Mouse (Mus musculus): ENCODE measurements around the gene Trp73. TPM values are rescaled to one million over a fixed set of nuclear protein-coding genes. Genes with fewer than 3 reads are reported as not detected.
A peak's percentile ranks its signal among the peaks of the same experiment; 100 is the strongest.

Gene Trp73
- polyA plus RNA-seq, 1 experiment from 2014 or later, result 0.09 TPM

DNA sequence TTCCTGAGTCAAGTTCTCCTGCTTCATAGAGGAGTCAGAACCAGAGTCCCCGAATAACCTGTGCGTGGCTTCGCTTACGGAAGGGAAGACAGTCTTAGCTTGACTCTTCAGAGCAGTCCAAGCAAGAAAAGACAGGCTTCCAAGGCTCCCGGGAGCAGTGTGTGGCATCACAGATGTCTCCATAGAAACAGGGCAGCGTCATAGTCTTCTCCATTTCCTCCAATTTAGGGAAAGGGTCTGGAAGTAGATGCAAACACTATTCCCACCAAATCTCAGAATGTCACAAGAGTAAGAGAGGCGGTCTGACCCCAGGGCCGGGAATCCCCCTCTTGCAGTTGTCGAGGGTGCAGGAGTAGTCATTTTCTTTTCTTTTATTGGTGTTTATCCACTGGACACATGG lies 97.4 kb downstream of the Trp73 start, which contains the start of gene Ccdc27:
TSS of gene Ccdc27 (minus strand) at position 101 of the 400 bp plus-strand sequence.
- Histone ChIP-seq H3K9me3 (no peaks in the 10 kb centered on the region), H3K27me3 (ENCODE audit: insufficient read depth, poor library complexity, severe bottlenecking) (peaks cover 12% of the 10 kb centered on the region; the same call in 1 of the 2 replicates), H3K36me3 (no peaks in the 10 kb centered on the region), H3K4me1 (no peaks in the 10 kb centered on the region), H3K4me3 (no peak within 1 kb of the TSS), H3K27ac (no peak within 1 kb of the TSS)
- DNase-seq (ENCODE audit: low spot score), result no peak
- WGBS, result 84% methylated on average over 9 of the region's 9 CpGs

DNA sequence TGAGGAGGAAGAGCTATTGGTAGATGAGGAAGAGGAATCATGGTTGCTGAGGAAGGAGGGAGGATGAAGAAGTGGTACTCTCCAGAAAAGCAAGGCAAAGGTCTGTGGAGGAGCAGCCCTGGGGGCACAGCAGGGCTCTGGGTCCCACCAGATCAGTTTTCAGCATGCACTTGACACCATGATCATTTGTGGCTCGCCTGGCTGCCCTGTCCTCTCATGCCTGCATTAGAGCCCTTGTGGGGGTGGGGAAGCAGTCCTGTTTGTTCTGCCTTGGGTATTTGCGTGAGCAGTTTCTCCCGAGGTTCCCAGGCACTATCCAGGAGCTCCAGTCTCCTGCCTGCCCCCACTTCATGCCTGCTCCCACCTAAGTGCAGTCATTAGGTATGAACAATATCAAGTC lies 102.9 kb downstream of the Trp73 start:
- Histone ChIP-seq H3K4me3 (no peak overlapping the region), H3K9me3 (no peaks in the 10 kb centered on the region), H3K36me3 (no peaks in the 10 kb centered on the region), H3K27ac (no peak overlapping the region), H3K27me3 (ENCODE audit: insufficient read depth, poor library complexity, severe bottlenecking) (peaks cover 39% of the 10 kb centered on the region), H3K4me1 (peaks cover 5% of the 10 kb centered on the region; the same call in 1 of the 2 replicates)
- no peak for DNase-seq (ENCODE audit: low spot score)
- 51% methylated on average over 3 of the region's 3 CpGs for WGBS

DNA sequence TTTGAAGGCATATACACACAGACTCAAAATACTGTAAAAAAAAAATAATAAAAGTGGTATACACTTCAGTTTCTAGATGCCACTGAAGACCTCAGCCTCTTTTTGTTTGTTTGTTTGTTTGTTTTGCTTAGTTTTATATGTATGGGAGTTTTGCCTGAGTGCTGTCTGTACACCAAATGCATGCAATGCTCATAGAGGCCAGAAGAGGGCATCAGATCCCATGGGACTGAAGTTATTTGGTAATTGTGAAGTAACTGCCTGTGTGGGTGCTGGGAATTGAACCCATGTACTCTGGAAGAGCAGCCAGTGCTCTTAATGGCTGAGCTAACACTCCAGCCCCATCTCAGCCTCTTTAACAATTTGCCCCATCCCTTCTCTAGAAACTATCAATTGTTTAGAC lies 111.4 kb downstream of the Trp73 start:
- DNase-seq (ENCODE audit: low spot score), result no peak
- Histone ChIP-seq H3K27ac (no peak overlapping the region), H3K36me3 (no peaks in the 10 kb centered on the region), H3K9me3 (no peaks in the 10 kb centered on the region), H3K27me3 (ENCODE audit: insufficient read depth, poor library complexity, severe bottlenecking) (peaks cover 32% of the 10 kb centered on the region), H3K4me1 (peaks cover 35% of the 10 kb centered on the region), H3K4me3 (no peak overlapping the region)

DNA sequence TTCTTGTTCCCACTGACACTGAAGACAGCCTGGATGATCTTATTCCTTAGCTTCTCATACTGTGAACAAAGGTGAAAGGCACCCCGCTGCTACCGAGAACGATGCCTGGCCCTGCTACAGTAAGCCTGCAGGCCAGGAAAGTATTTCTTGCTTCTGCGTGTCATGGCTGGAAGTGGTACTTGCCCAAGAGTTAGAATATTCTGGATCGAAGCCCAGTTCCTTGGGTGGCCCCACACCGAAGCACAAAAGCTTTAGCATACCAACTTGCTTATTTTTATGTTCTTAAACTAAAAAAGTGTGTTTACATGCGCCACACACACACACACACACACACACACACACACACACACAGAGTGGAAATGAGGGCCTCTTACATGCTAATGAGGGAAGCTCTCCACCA lies 111.9 kb downstream of the Trp73 start:
- Histone ChIP-seq H3K4me3 (no peak overlapping the region), H3K27me3 (ENCODE audit: insufficient read depth, poor library complexity, severe bottlenecking) (peaks cover 32% of the 10 kb centered on the region), H3K36me3 (no peaks in the 10 kb centered on the region), H3K27ac (no peak overlapping the region), H3K4me1 (peaks cover 39% of the 10 kb centered on the region), H3K9me3 (no peaks in the 10 kb centered on the region)
- no peak for DNase-seq (ENCODE audit: low spot score)
- 79% methylated on average over 7 of the region's 7 CpGs for WGBS

DNA sequence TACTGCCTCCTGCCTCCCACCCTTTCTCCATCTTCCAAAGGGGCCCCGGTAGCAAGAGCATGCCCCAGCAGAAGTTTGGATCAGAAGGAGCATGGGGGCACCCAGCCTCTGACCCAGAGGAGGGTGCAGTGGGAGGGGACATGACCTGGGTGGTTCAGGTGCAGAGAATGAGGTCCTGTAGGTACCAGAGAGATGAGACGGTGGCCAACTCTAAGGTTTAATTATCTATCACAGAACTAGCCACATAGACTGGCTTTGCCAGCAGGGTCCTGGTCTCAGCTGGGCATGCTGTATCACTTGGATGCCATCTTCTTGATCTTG lies 113.6 kb downstream of the Trp73 start:
- peaks cover 32% of the 10 kb centered on the region for H3K27me3 ChIP-seq (ENCODE audit: insufficient read depth, poor library complexity, severe bottlenecking)
- DNase-seq (ENCODE audit: low spot score), result no peak
- H3K36me3 ChIP-seq, result peaks cover 16% of the 10 kb centered on the region
- peaks cover 47% of the 10 kb centered on the region for H3K4me1 ChIP-seq
- no peaks in the 10 kb centered on the region for H3K9me3 ChIP-seq
- H3K4me3 ChIP-seq, result peak overlapping the region; percentile 68
- 28% methylated on average over 2 of the region's 2 CpGs for WGBS
- H3K27ac ChIP-seq, result peak overlapping the region; percentile 85; the same call in 1 of the 2 replicates

DNA sequence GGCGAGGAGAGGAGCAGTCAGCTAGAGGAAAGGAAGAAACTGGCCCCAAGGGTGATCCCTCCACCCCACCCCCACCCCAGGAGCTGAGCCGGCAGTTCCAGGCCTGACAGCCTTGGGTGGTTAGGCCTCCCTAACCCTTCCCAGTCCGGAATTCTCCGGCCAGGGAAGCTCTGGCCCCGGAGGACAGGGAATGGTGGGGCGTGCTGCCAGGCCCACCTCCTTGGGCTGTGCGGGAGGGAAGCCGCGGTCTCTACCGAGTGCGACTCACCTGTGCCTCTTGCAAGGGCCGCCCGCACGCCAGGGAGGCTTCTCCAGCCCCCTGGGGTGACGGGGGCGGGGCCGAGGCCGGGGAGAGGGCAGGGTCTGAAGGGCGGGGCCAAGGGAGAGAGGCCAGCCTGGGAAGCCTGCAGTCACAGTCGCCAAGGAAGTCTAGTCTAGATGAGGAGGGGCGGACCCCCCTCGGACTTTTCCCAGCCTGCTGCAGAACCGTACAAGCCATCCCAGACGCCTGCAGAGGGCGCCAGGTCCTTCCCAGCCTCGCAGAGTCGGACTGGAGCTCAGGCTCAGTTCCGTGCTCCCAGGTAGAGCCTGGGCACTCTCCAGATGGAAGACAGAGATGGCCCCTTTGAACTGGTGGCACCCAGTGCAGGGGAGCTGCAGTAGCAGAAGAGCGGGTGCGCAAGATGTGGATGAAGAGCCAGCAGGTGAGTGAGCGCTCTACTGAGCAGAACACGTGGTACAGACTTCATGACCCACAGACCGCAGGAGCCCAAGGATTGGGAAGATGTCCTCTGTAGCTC lies 114.2 kb downstream of the Trp73 start, which contains the start of gene Smim1:
TSS of gene Smim1 (minus strand) at position 590 of the 800 bp plus-strand sequence.
- Histone ChIP-seq H3K4me1 (peaks cover 47% of the 10 kb centered on the region), H3K27ac (peak within 1 kb of the TSS; percentile 85), H3K36me3 (peaks cover 22% of the 10 kb centered on the region), H3K4me3 (peak within 1 kb of the TSS; percentile 68), H3K27me3 (ENCODE audit: insufficient read depth, poor library complexity, severe bottlenecking) (peaks cover 30% of the 10 kb centered on the region), H3K9me3 (no peaks in the 10 kb centered on the region)
- peak; percentile 95 for DNase-seq (ENCODE audit: low spot score)
- 3% methylated on average over 33 of the region's 33 CpGs for WGBS

DNA sequence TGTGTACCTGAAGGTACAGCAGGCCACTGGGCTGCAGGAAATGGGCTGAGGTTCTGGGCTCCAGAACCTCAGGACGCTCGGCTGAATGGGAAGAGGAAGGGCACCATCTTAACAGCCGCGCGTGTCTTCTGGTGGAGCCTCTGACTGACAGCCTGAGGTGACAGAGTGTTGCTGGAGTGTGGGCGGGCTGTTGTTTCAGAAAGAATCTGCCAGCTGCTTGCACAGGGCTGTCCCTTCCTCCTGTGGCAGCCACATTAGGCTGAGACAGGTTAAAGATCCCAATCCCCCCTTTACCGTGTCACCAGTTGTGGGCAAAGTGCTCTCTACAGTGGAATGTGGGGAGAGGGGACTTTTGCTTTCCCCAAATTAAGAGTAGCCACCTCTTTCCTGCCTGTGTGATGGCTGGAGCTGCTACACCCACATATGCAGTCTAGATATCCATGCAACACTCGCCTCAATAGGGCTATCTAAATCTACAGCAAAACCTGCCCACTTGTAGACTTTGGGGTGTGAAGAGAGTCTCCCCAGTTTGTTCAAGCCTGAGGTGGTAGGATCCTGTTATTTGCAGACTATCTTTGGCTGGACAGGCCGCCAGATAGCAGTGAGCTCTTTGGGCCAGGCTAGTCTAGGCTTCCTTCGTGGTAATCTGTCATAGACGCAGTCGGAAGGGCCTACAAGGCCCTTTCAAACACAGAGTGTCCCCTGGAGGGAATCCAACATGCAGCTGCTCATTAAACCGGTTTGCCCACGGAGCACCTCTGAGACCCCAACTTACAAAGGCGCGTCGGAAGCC lies 115.1 kb downstream of the Trp73 start:
- H3K4me3 ChIP-seq, result peak overlapping the region; percentile 68
- peaks cover 47% of the 10 kb centered on the region for H3K4me1 ChIP-seq
- peaks cover 21% of the 10 kb centered on the region for H3K27me3 ChIP-seq (ENCODE audit: insufficient read depth, poor library complexity, severe bottlenecking)
- peak; percentile 86 for DNase-seq (ENCODE audit: low spot score)
- WGBS, result 15% methylated on average over 17 of the region's 17 CpGs
- H3K9me3 ChIP-seq, result no peaks in the 10 kb centered on the region
- H3K36me3 ChIP-seq, result peaks cover 31% of the 10 kb centered on the region
- H3K27ac ChIP-seq, result peak overlapping the region; percentile 85

DNA sequence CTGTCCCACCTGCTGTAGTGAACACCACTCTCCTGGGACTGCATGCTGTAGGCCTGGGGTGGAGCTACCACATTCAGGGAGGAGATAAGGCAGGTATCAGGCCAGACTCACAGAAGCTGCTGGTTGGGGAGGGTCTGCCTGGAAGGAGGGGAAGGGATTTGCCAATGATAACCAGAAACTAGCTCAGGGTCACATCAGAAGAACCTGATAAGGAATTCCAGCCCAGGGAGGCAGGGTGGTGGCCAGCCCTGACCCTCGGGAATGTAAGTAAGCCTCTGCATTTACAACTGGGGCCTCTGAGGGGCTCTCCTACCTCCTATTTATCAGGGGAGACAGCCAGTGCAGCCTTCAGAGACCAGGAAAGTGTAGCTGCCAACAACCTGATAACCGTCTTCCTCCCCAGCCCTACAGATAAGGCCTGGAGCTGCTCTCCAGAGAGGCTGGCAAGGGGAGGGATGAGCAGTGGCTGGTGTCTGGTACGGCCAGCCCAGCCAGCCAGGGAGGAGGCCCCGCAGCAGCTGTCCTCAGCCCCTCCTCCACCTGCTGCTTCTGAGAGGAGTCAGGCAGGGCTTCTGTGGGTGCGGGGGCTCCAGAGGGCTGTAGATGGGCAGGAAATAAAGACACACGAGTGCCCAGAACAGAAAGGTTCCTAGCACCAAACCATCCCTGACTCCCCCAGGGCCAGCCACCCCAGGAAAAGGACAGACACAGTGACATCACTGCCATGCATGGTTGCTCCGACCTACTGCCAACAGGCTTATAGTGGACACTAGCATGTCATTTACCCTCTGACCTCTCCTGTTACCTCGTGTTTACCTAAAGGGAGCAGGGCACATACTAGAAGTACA lies 116.0 kb downstream of the Trp73 start:
- Histone ChIP-seq H3K27me3 (ENCODE audit: insufficient read depth, poor library complexity, severe bottlenecking) (peaks cover 21% of the 10 kb centered on the region), H3K27ac (peak overlapping the region; percentile 85), H3K4me3 (peak overlapping the region; percentile 68), H3K4me1 (peaks cover 47% of the 10 kb centered on the region), H3K9me3 (no peaks in the 10 kb centered on the region), H3K36me3 (peaks cover 41% of the 10 kb centered on the region)
- WGBS, result 11% methylated on average over 8 of the region's 8 CpGs
- peak; percentile 95 for DNase-seq (ENCODE audit: low spot score)

DNA sequence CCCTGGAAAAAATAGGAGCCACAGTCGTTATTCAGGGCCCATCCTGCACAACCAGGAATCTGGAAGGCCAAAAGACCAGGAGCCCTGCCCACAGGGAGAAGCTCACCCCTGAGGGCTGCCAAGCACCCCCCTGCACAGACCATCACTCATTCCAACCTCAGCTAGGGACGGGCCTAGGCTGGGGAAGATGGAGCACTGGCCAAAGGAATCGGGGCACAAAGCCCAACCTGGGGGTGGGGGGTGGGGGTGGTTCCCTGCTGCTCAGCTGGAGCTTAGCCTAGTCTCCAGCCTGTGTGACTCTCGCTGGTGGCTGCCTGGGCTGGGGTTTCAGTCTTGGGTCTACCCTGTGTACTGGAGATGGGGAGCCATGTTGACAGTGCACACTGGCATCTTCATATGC lies 117.2 kb downstream of the Trp73 start:
- peak overlapping the region; percentile 68; the same call in 1 of the 2 replicates for H3K4me3 ChIP-seq
- H3K36me3 ChIP-seq, result peaks cover 52% of the 10 kb centered on the region
- H3K4me1 ChIP-seq, result peaks cover 47% of the 10 kb centered on the region
- peaks cover 16% of the 10 kb centered on the region for H3K27me3 ChIP-seq (ENCODE audit: insufficient read depth, poor library complexity, severe bottlenecking)
- no peak for DNase-seq (ENCODE audit: low spot score)
- no peaks in the 10 kb centered on the region for H3K9me3 ChIP-seq
- H3K27ac ChIP-seq, result peak overlapping the region; percentile 85
- WGBS, result 48% methylated on average over 4 of the region's 4 CpGs

DNA sequence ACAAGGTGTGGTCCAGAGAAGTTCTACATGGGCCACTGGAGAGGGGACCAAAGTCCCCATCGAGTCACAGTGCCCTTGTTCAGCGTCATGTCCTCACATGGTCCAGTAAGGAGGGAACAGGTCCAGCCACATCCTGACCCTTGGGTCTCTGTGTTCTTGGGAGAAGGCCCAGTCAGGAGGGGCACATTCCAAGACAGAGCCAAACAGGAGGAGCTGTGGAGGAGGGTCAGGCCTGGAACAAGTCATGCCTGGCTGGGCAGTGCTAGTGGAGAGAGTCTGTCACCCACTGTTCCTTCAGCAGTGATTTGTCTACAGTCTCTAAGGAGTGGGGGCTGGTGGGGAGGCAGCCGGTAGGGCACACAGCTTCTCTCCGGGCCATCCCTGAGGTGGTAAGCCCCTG lies 117.6 kb downstream of the Trp73 start:
- H3K4me3 ChIP-seq, result no peak overlapping the region
- peaks cover 47% of the 10 kb centered on the region for H3K4me1 ChIP-seq
- H3K36me3 ChIP-seq, result peaks cover 56% of the 10 kb centered on the region
- no peaks in the 10 kb centered on the region for H3K9me3 ChIP-seq
- WGBS, result 73% methylated on average over 4 of the region's 4 CpGs
- peak overlapping the region; percentile 85; the same call in 1 of the 2 replicates for H3K27ac ChIP-seq
- peaks cover 12% of the 10 kb centered on the region for H3K27me3 ChIP-seq (ENCODE audit: insufficient read depth, poor library complexity, severe bottlenecking)
- no peak for DNase-seq (ENCODE audit: low spot score)

DNA sequence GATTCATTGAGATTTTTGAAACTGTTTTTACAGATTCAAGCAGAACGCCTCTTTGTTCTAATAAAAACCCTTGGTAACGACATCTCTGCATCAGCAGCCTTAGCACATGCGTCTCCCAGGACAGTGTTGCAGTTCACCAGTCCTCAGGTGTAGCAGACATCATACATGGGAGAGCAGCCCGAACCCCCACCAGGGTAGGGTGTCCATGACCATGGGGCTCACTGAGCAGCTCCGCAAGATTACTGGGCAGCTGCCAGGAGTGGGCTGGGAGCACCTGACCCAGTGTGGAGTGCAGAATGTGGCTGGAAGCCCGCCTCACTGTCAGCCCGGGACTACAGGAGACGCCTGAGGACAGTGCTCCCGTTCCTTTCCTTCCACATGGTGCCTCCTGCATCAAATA lies 118.6 kb downstream of the Trp73 start:
- 0 out of 2 replicates have a peak, but pooled peaks cover 2% of the 10 kb centered on the region for H3K27me3 ChIP-seq (ENCODE audit: insufficient read depth, poor library complexity, severe bottlenecking)
- H3K36me3 ChIP-seq, result peaks cover 66% of the 10 kb centered on the region
- H3K4me1 ChIP-seq, result peaks cover 45% of the 10 kb centered on the region
- no peaks in the 10 kb centered on the region for H3K9me3 ChIP-seq
- no peak overlapping the region for H3K27ac ChIP-seq
- 82% methylated on average over 9 of the region's 9 CpGs for WGBS
- no peak for DNase-seq (ENCODE audit: low spot score)
- no peak overlapping the region for H3K4me3 ChIP-seq

DNA sequence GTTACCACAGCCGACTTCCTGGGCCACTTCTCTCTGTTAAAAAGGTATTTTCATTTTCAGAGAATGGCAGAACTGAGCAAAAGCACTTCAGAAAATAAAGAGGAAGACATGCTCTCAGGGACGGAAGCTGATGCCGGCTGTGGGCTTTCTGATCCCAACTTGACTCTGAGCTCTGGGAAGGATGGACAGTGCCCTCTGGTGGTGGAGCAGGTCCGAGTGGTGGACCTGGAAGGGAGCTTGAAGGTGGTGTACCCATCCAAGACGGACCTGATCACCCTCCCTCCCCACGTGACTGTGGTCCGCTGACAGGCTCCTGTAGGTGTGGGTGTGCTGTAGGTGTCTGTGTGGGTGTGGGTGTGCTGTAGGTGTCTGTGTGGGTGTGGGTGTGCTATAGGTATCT lies 120.4 kb downstream of the Trp73 start:
- WGBS, result 77% methylated on average over 7 of the region's 7 CpGs
- Histone ChIP-seq H3K9me3 (no peaks in the 10 kb centered on the region), H3K4me3 (no peak overlapping the region), H3K4me1 (peaks cover 26% of the 10 kb centered on the region), H3K27ac (no peak overlapping the region), H3K36me3 (peaks cover 85% of the 10 kb centered on the region), H3K27me3 (ENCODE audit: insufficient read depth, poor library complexity, severe bottlenecking) (no peaks in the 10 kb centered on the region)
- no peak for DNase-seq (ENCODE audit: low spot score)
